ENCODE assay signal across 11 mouse cellular contexts in the genomic region with DNA sequence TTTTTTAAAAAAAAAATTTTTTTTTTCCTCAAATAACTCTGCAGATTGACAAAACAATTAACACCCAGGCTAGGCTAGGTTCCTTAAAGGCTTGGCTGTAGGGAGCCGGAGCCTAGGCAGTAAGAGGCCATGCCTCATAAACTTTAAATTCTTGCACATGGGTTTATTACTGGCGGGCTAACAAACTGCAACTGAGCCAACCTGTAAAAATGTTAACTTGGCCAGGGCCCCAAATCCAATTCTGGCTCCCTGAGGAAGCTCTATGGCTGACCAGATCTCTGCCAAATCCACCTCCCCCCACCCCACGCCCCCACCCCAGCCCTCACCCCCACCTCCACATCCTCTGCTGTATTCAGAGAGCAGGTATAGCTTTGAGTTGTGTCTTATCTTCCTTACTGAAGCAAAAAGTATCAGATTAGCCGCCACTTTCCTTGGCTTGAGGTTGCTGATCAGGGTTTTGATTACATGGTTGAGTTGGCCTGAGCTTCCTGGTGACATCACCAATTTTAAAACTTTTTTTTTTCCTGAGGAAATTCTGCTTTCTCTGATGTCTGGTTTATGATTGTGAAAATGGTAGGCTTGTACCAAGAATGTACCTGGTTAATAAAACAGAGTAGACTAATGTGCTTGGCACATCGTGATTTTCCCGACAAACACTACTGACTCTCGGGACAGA. TPM values are rescaled to one million over a fixed set of nuclear protein-coding genes. Genes with fewer than 3 reads are reported as not detected.
A peak's percentile ranks its signal among the peaks of the same experiment; 100 is the strongest.
DNase-seq lines count a peak whose midpoint lies in the region; ATAC-seq and TF ChIP-seq lines count a peak whose summit lies in the region.
"Had no signal": no experiment of that assay in that cellular context is flagged by ENCODE, and none has a peak within 500 bp of the region (broad histone marks: within the 10 kb centered on the region; RNA-seq: fewer than 3 reads in every experiment).

No protein-coding gene starts in this region.

- no peaks in the 10 kb centered on the region for H3K9me3 ChIP-seq in lung, embryonic 16.5 days (ENCODE audit: control insufficient read depth, low read length)
- no peaks in the 10 kb centered on the region for H3K9me3 ChIP-seq in kidney, embryonic 15.5 days (replicated peaks)
- no peaks in the 10 kb centered on the region for H3K9me3 ChIP-seq in stomach, embryonic 14.5 days (ENCODE audit: control insufficient read depth, low read depth, low read length)
- H3K9me3 ChIP-seq in midbrain, postnatal 0 days (ENCODE audit: low read length), result no peaks in the 10 kb centered on the region

- no peak for TF ChIP-seq CTCF in embryonic fibroblast, embryonic 13.5 days (IDR thresholded peaks at IDR 0.05; ENCODE audit: borderline replicate concordance, insufficient read depth, low read length)
- TF ChIP-seq CTCF in midbrain, postnatal 0 days (IDR thresholded peaks at IDR 0.05), result no peak

- 34% methylated on average over 7 of the region's 7 CpGs for WGBS in lung, embryonic 16.5 days
- WGBS in kidney, embryonic 15.5 days, result 25% methylated on average over 7 of the region's 7 CpGs
- WGBS in stomach, embryonic 14.5 days, result 35% methylated on average over 7 of the region's 7 CpGs
- 67% methylated on average over 7 of the region's 7 CpGs for WGBS in midbrain, postnatal 0 days

- no peak for DNase-seq in lung, postnatal 10 days
- no peak for DNase-seq in midbrain, postnatal 0 days (ENCODE audit: low spot score)
- no peak for DNase-seq in adrenal gland, postnatal 14 days

- peak overlapping the region; percentile 61 for H3K4me2 ChIP-seq in lung, embryonic 16.5 days (ENCODE audit: low read depth, low read length)
- H3K4me2 ChIP-seq in kidney, embryonic 15.5 days, result peak overlapping the region; percentile 82
- peak overlapping the region; percentile 79 for H3K4me2 ChIP-seq in stomach, embryonic 14.5 days (replicated peaks; ENCODE audit: low read depth, low read length)
- H3K4me2 ChIP-seq in midbrain, postnatal 0 days (ENCODE audit: low read depth, low read length, poor library complexity, severe bottlenecking), result no peak overlapping the region

- TF ChIP-seq POLR2A in embryonic fibroblast, embryonic 13.5 days (IDR thresholded peaks at IDR 0.05; ENCODE audit: low read depth, low read length), result no peak

- peak overlapping the region; percentile 57 for H3K4me3 ChIP-seq in lung, embryonic 16.5 days (ENCODE audit: low read length)
- peak overlapping the region; percentile 50; the same call in 1 of the 2 replicates for H3K4me3 ChIP-seq in embryonic fibroblast, embryonic 13.5 days (ENCODE audit: insufficient read depth, low read length)
- peak overlapping the region; percentile 55 for H3K4me3 ChIP-seq in kidney, embryonic 15.5 days (replicated peaks)
- H3K4me3 ChIP-seq in stomach, embryonic 14.5 days (ENCODE audit: low read depth, low read length), result peak overlapping the region; percentile 53
- H3K4me3 ChIP-seq in midbrain, postnatal 0 days (ENCODE audit: low read depth, low read length), result no peak overlapping the region

- peaks cover 33% of the 10 kb centered on the region for H3K4me1 ChIP-seq in lung, embryonic 16.5 days (replicated peaks; ENCODE audit: control insufficient read depth, insufficient read depth, low read length)
- peaks cover 3% of the 10 kb centered on the region; the same call in 1 of the 2 replicates for H3K4me1 ChIP-seq in embryonic fibroblast, embryonic 13.5 days (ENCODE audit: control insufficient read depth, insufficient read depth, low read length)
- H3K4me1 ChIP-seq in kidney, embryonic 15.5 days, result peaks cover 69% of the 10 kb centered on the region
- peaks cover 22% of the 10 kb centered on the region for H3K4me1 ChIP-seq in stomach, embryonic 14.5 days (ENCODE audit: control insufficient read depth, insufficient read depth, low read length)
- H3K4me1 ChIP-seq in midbrain, postnatal 0 days (ENCODE audit: insufficient read depth, low read length), result peaks cover 14% of the 10 kb centered on the region

- no peak overlapping the region for H3K27ac ChIP-seq in lung, embryonic 16.5 days (ENCODE audit: low read length)
- H3K27ac ChIP-seq in embryonic fibroblast, embryonic 13.5 days (ENCODE audit: insufficient read depth, low read length), result peak overlapping the region; percentile 89
- peak overlapping the region; percentile 89 for H3K27ac ChIP-seq in kidney, embryonic 15.5 days
- peak overlapping the region; percentile 84; the same call in 1 of the 2 replicates for H3K27ac ChIP-seq in stomach, embryonic 14.5 days (ENCODE audit: low read length)
- H3K27ac ChIP-seq in midbrain, postnatal 0 days (ENCODE audit: low read depth, low read length), result no peak overlapping the region

- H3K36me3 ChIP-seq in lung, embryonic 16.5 days (ENCODE audit: control insufficient read depth, insufficient read depth, low read length), result no peaks in the 10 kb centered on the region
- H3K36me3 ChIP-seq in kidney, embryonic 15.5 days, result no peaks in the 10 kb centered on the region
- H3K36me3 ChIP-seq in stomach, embryonic 14.5 days (ENCODE audit: control insufficient read depth, insufficient read depth, low read length), result no peaks in the 10 kb centered on the region
- H3K36me3 ChIP-seq in midbrain, postnatal 0 days (ENCODE audit: insufficient read depth, low read length), result no peaks in the 10 kb centered on the region

- peaks cover 15% of the 10 kb centered on the region for H3K27me3 ChIP-seq in lung, embryonic 16.5 days (ENCODE audit: control insufficient read depth, insufficient read depth, low read depth, low read length)
- peaks cover 28% of the 10 kb centered on the region for H3K27me3 ChIP-seq in kidney, embryonic 15.5 days
- no peaks in the 10 kb centered on the region for H3K27me3 ChIP-seq in stomach, embryonic 14.5 days (ENCODE audit: control insufficient read depth, insufficient read depth, low read length)
- H3K27me3 ChIP-seq in midbrain, postnatal 0 days (ENCODE audit: insufficient read depth, low read length), result peaks cover 27% of the 10 kb centered on the region

- ATAC-seq in lung, embryonic 16.5 days (ENCODE audit: low read depth), result no peak
- ATAC-seq in kidney, embryonic 15.5 days (replicated peaks; ENCODE audit: low FRiP score), result peak; percentile 59; the same call in 1 of the 2 replicates
- ATAC-seq in stomach, embryonic 14.5 days (ENCODE audit: insufficient number of reproducible peaks, insufficient read depth, low FRiP score, low read depth), result no peak
- no peak for ATAC-seq in midbrain, postnatal 0 days (ENCODE audit: low FRiP score)

- H3K9ac ChIP-seq in lung, embryonic 16.5 days (ENCODE audit: low read length), result peak overlapping the region; percentile 11; the same call in 1 of the 2 replicates
- no peak overlapping the region for H3K9ac ChIP-seq in kidney, embryonic 15.5 days
- peak overlapping the region; percentile 53; the same call in 1 of the 2 replicates for H3K9ac ChIP-seq in stomach, embryonic 14.5 days (replicated peaks; ENCODE audit: low read depth, low read length)
- no peak overlapping the region for H3K9ac ChIP-seq in midbrain, postnatal 0 days (replicated peaks; ENCODE audit: low read length, poor library complexity, severe bottlenecking)

RNA-seq across cellular contexts. Expression of gene Cdh3, which starts 1.9 kb away (rescaled TPM):
- polyA plus RNA-seq in lung, embryonic 16.5 days (2015; fragmentation: Nextera tagmentation; extraction: Ambion mirVana), result 20.1 and 20.7 TPM in 2 replicates
- polyA plus RNA-seq in embryonic fibroblast, embryonic 13.5 days (2011; ENCODE audit: insufficient read length, low read depth, missing spikeins), result 49.9 and 70.2 TPM in 2 replicates
- 29.7 and 33.5 TPM in 2 replicates for polyA plus RNA-seq in kidney, embryonic 15.5 days (2015; fragmentation: Nextera tagmentation; extraction: Ambion mirVana)
- polyA plus RNA-seq in stomach, embryonic 14.5 days (2014; fragmentation: Nextera tagmentation; extraction: Ambion mirVana), result 18.1 and 18.4 TPM in 2 replicates
- total RNA-seq in midbrain, postnatal 0 days (2014; rRNA removed), result 1.3 and 4.3 TPM in 2 replicates
- 0.67 and 1.1 TPM in 2 replicates for polyA plus RNA-seq in midbrain, postnatal 0 days (2015; fragmentation: Nextera tagmentation; extraction: Ambion mirVana)
- total RNA-seq in adrenal gland, postnatal 14 days (2021), result 0.68 and 0.74 TPM in 2 replicates
- total RNA-seq: neutrophil, adult 5-6 weeks had no signal

RNA-seq across cellular contexts. Expression of gene 6030452D12Rik, which starts 12.3 kb away (rescaled TPM):
- not detected in 2 replicates for polyA plus RNA-seq in lung, embryonic 16.5 days (2015; fragmentation: Nextera tagmentation; extraction: Ambion mirVana)
- not detected in 2 replicates for polyA plus RNA-seq in embryonic fibroblast, embryonic 13.5 days (2011; ENCODE audit: insufficient read length, low read depth, missing spikeins)
- polyA plus RNA-seq in kidney, embryonic 15.5 days (2015; fragmentation: Nextera tagmentation; extraction: Ambion mirVana), result not detected in 2 replicates
- not detected in 2 replicates for polyA plus RNA-seq in stomach, embryonic 14.5 days (2014; fragmentation: Nextera tagmentation; extraction: Ambion mirVana)
- not detected in 2 replicates for total RNA-seq in midbrain, postnatal 0 days (2014; rRNA removed)
- polyA plus RNA-seq in midbrain, postnatal 0 days (2015; fragmentation: Nextera tagmentation; extraction: Ambion mirVana), result not detected in 2 replicates
- not detected in 2 replicates for total RNA-seq in adrenal gland, postnatal 14 days (2021)
- total RNA-seq: gastrocnemius, adult 8-10 months; left cerebral cortex, adult 8-10 months; neutrophil, adult 5-6 weeks had no signal
- polyA plus RNA-seq: spleen, adult 2 months had no signal

Comparison
In these comparisons a context has a peak if more than half of its experiments do, and no peak if none do; other contexts are left out.
1. H3K27ac ChIP-seq: peak in embryonic fibroblast, embryonic 13.5 days (single experiment), kidney, embryonic 15.5 days (single experiment) and stomach, embryonic 14.5 days (single experiment); none in lung, embryonic 16.5 days (single experiment) and midbrain, postnatal 0 days (single experiment).
2. H3K9ac ChIP-seq: peak in lung, embryonic 16.5 days (single experiment) and stomach, embryonic 14.5 days (single experiment); none in kidney, embryonic 15.5 days (single experiment) and midbrain, postnatal 0 days (single experiment).